Mouse (Mus musculus): Measurements from ENCODE around the gene Arhgef3. TPM values are rescaled to one million over a fixed set of nuclear protein-coding genes. Genes with fewer than 3 reads are reported as not detected.

The Arhgef3 gene
- polyA plus RNA-seq, 1 experiment from 2014 or later: 16.2 TPM

- 72% methylated on average over 2 of the region's 2 CpGs for WGBS
- ATAC-seq (ENCODE audit: insufficient number of reproducible peaks, low FRiP score, low TSS enrichment, low read depth): no peak
- Histone ChIP-seq H3K27me3 (no peaks in the 10 kb centered on the region), H3K4me2 (replicated peaks) (no peak overlapping the region), H3K27ac (replicated peaks) (no peak overlapping the region), H3K9ac (no peak overlapping the region), H3K36me3 (no peaks in the 10 kb centered on the region), H3K4me1 (no peaks in the 10 kb centered on the region), H3K9me3 (replicated peaks) (no peaks in the 10 kb centered on the region), H3K4me3 (replicated peaks) (no peak overlapping the region)
Measured at GRCm38 (mm10) chr14:27389722-27390121, 275.0 kb downstream of the Arhgef3 start.

- ATAC-seq (ENCODE audit: insufficient number of reproducible peaks, low FRiP score, low TSS enrichment, low read depth): no peak
- Histone ChIP-seq H3K36me3 (no peaks in the 10 kb centered on the region), H3K9ac (no peak overlapping the region), H3K4me3 (replicated peaks) (no peak overlapping the region), H3K9me3 (replicated peaks) (no peaks in the 10 kb centered on the region), H3K4me1 (no peaks in the 10 kb centered on the region), H3K4me2 (replicated peaks) (no peak overlapping the region), H3K27ac (replicated peaks) (no peak overlapping the region), H3K27me3 (no peaks in the 10 kb centered on the region)
- WGBS: 60% methylated on average over 7 of the region's 7 CpGs
Measured at GRCm38 (mm10) chr14:27390663-27391062, 276.0 kb downstream of the Arhgef3 start.

- ATAC-seq (ENCODE audit: insufficient number of reproducible peaks, low FRiP score, low TSS enrichment, low read depth): no peak
- Histone ChIP-seq H3K4me3 (replicated peaks) (no peak overlapping the region), H3K27ac (replicated peaks) (no peak overlapping the region), H3K27me3 (no peaks in the 10 kb centered on the region), H3K9ac (no peak overlapping the region), H3K4me2 (replicated peaks) (no peak overlapping the region), H3K9me3 (replicated peaks) (no peaks in the 10 kb centered on the region), H3K4me1 (peaks cover 9% of the 10 kb centered on the region; the same call in 1 of the 2 replicates), H3K36me3 (no peaks in the 10 kb centered on the region)
- 54% methylated on average over 9 of the region's 9 CpGs for WGBS
Measured at GRCm38 (mm10) chr14:27391776-27392308, 277.1 kb downstream of the Arhgef3 start.

- no peak overlapping the region for H3K27ac ChIP-seq (replicated peaks)
- H3K27me3 ChIP-seq: no peaks in the 10 kb centered on the region
- no peak for ATAC-seq (ENCODE audit: insufficient number of reproducible peaks, low FRiP score, low TSS enrichment, low read depth)
- no peaks in the 10 kb centered on the region for H3K36me3 ChIP-seq
- WGBS: 95% methylated on average over 2 of the region's 2 CpGs
- no peak overlapping the region for H3K4me3 ChIP-seq (replicated peaks)
- H3K9ac ChIP-seq: no peak overlapping the region
- no peaks in the 10 kb centered on the region for H3K9me3 ChIP-seq (replicated peaks)
- peaks cover 9% of the 10 kb centered on the region; the same call in 1 of the 2 replicates for H3K4me1 ChIP-seq
- H3K4me2 ChIP-seq (replicated peaks): no peak overlapping the region
Measured at GRCm38 (mm10) chr14:27392660-27393059, 278.0 kb downstream of the Arhgef3 start.

GRCm38 (mm10) chr14:27393806-27394205 is 279.1 kb downstream of the Arhgef3 start:
- Histone ChIP-seq H3K4me2 (replicated peaks) (no peak overlapping the region), H3K36me3 (no peaks in the 10 kb centered on the region), H3K9me3 (replicated peaks) (no peaks in the 10 kb centered on the region), H3K27ac (replicated peaks) (no peak overlapping the region), H3K27me3 (no peaks in the 10 kb centered on the region), H3K4me3 (replicated peaks) (no peak overlapping the region), H3K4me1 (peaks cover 9% of the 10 kb centered on the region; the same call in 1 of the 2 replicates), H3K9ac (no peak overlapping the region)
- WGBS: 56% methylated on average over 10 of the region's 10 CpGs
- ATAC-seq (ENCODE audit: insufficient number of reproducible peaks, low FRiP score, low TSS enrichment, low read depth): no peak

- WGBS: 67% methylated on average over 7 of the region's 7 CpGs
- no peak overlapping the region for H3K4me3 ChIP-seq (replicated peaks)
- H3K27ac ChIP-seq (replicated peaks): no peak overlapping the region
- H3K9me3 ChIP-seq (replicated peaks): no peaks in the 10 kb centered on the region
- no peak for ATAC-seq (ENCODE audit: insufficient number of reproducible peaks, low FRiP score, low TSS enrichment, low read depth)
- no peak overlapping the region for H3K9ac ChIP-seq
- no peaks in the 10 kb centered on the region for H3K27me3 ChIP-seq
- H3K4me1 ChIP-seq: peaks cover 14% of the 10 kb centered on the region; the same call in 1 of the 2 replicates
- no peaks in the 10 kb centered on the region for H3K36me3 ChIP-seq
- H3K4me2 ChIP-seq (replicated peaks): no peak overlapping the region
Measured at GRCm38 (mm10) chr14:27396424-27396823, 281.7 kb downstream of the Arhgef3 start.

GRCm38 (mm10) chr14:27397526-27397925 is 282.8 kb downstream of the Arhgef3 start:
- ATAC-seq (ENCODE audit: insufficient number of reproducible peaks, low FRiP score, low TSS enrichment, low read depth): no peak
- H3K9ac ChIP-seq: no peak overlapping the region
- H3K4me2 ChIP-seq (replicated peaks): no peak overlapping the region
- peaks cover 14% of the 10 kb centered on the region; the same call in 1 of the 2 replicates for H3K4me1 ChIP-seq
- 72% methylated on average over 6 of the region's 6 CpGs for WGBS
- H3K9me3 ChIP-seq (replicated peaks): no peaks in the 10 kb centered on the region
- no peak overlapping the region for H3K27ac ChIP-seq (replicated peaks)
- no peak overlapping the region for H3K4me3 ChIP-seq (replicated peaks)
- H3K27me3 ChIP-seq: no peaks in the 10 kb centered on the region
- H3K36me3 ChIP-seq: no peaks in the 10 kb centered on the region

- no peak overlapping the region for H3K27ac ChIP-seq (replicated peaks)
- no peak for ATAC-seq (ENCODE audit: insufficient number of reproducible peaks, low FRiP score, low TSS enrichment, low read depth)
- no peak overlapping the region for H3K4me2 ChIP-seq (replicated peaks)
- H3K4me1 ChIP-seq: peaks cover 14% of the 10 kb centered on the region; the same call in 1 of the 2 replicates
- H3K9me3 ChIP-seq (replicated peaks): no peaks in the 10 kb centered on the region
- H3K4me3 ChIP-seq (replicated peaks): no peak overlapping the region
- H3K27me3 ChIP-seq: no peaks in the 10 kb centered on the region
- WGBS: 90% methylated on average over 6 of the region's 6 CpGs
- no peak overlapping the region for H3K9ac ChIP-seq
- no peaks in the 10 kb centered on the region; the same call in 1 of the 2 replicates for H3K36me3 ChIP-seq
Measured at GRCm38 (mm10) chr14:27400495-27400894, 285.8 kb downstream of the Arhgef3 start.

- Histone ChIP-seq H3K4me1 (0 out of 2 replicates have a peak, but pooled peaks cover 5% of the 10 kb centered on the region), H3K4me3 (replicated peaks) (no peak overlapping the region), H3K27me3 (no peaks in the 10 kb centered on the region), H3K9me3 (replicated peaks) (no peaks in the 10 kb centered on the region), H3K9ac (no peak overlapping the region), H3K27ac (replicated peaks) (no peak overlapping the region), H3K36me3 (no peaks in the 10 kb centered on the region; the same call in 1 of the 2 replicates), H3K4me2 (replicated peaks) (no peak overlapping the region)
- no peak for ATAC-seq (ENCODE audit: insufficient number of reproducible peaks, low FRiP score, low TSS enrichment, low read depth)
- 75% methylated on average over 12 of the region's 12 CpGs for WGBS
Measured at GRCm38 (mm10) chr14:27401717-27402278, 287.1 kb downstream of the Arhgef3 start.

GRCm38 (mm10) chr14:27402332-27403250 is 287.9 kb downstream of the Arhgef3 start:
- H3K4me2 ChIP-seq (replicated peaks): no peak overlapping the region
- 64% methylated on average over 10 of the region's 10 CpGs for WGBS
- no peaks in the 10 kb centered on the region for H3K27me3 ChIP-seq
- no peaks in the 10 kb centered on the region; the same call in 1 of the 2 replicates for H3K36me3 ChIP-seq
- H3K4me3 ChIP-seq (replicated peaks): no peak overlapping the region
- ATAC-seq (ENCODE audit: insufficient number of reproducible peaks, low FRiP score, low TSS enrichment, low read depth): no peak
- H3K27ac ChIP-seq (replicated peaks): no peak overlapping the region; the same call in 1 of the 2 replicates
- no peaks in the 10 kb centered on the region for H3K9me3 ChIP-seq (replicated peaks)
- 0 out of 2 replicates have a peak, but pooled peaks cover 5% of the 10 kb centered on the region for H3K4me1 ChIP-seq
- no peak overlapping the region for H3K9ac ChIP-seq

GRCm38 (mm10) chr14:27405452-27405851 is 290.8 kb downstream of the Arhgef3 start:
- H3K4me1 ChIP-seq: no peaks in the 10 kb centered on the region
- no peaks in the 10 kb centered on the region for H3K27me3 ChIP-seq
- no peaks in the 10 kb centered on the region for H3K9me3 ChIP-seq (replicated peaks)
- 50% methylated on average over 4 of the region's 4 CpGs for WGBS
- ATAC-seq (ENCODE audit: insufficient number of reproducible peaks, low FRiP score, low TSS enrichment, low read depth): no peak
- H3K4me2 ChIP-seq (replicated peaks): no peak overlapping the region
- no peak overlapping the region for H3K9ac ChIP-seq
- no peak overlapping the region for H3K4me3 ChIP-seq (replicated peaks)
- H3K27ac ChIP-seq (replicated peaks): no peak overlapping the region
- no peaks in the 10 kb centered on the region; the same call in 1 of the 2 replicates for H3K36me3 ChIP-seq

All from embryonic facial prominence, embryonic 15.5 days (tissue).